Mouse (Mus musculus) adrenal gland, postnatal 14 days (tissue): ENCODE measurements around the gene Atp6v0b. TPM values are rescaled to one million over a fixed set of nuclear protein-coding genes. Genes with fewer than 3 reads are reported as not detected.

ENCODE experiments used
- DNase-seq: peaks from one replicate; pipeline ENCODE4 v3.0.0; 2021; ENCODE audit warnings: mixed read lengths
- total RNA-seq: library from RNA; stranded (reverse); gene quantifications from 2 replicates; pipeline ENCODE4 v1.2.3, GENCODE M21; 2021

Atp6v0b gene
- total RNA-seq, 1 experiment from 2014 or later, result 172 TPM

- DNase-seq, result no peak
Observed at GRCm38 (mm10) chr4:117908834-117909453, 21.8 kb upstream of the Atp6v0b start.

- peak; percentile 45 for DNase-seq
Observed at GRCm38 (mm10) chr4:117906196-117906595, 19.1 kb upstream of the Atp6v0b start.

GRCm38 (mm10) chr4:117904761-117905160 lies 17.6 kb upstream of the Atp6v0b start:
- DNase-seq, result no peak

GRCm38 (mm10) chr4:117904094-117904493 lies 17.0 kb upstream of the Atp6v0b start:
- DNase-seq, result no peak

GRCm38 (mm10) chr4:117898111-117898510 lies 11.0 kb upstream of the Atp6v0b start:
- no peak for DNase-seq

- DNase-seq, result no peak
Observed at GRCm38 (mm10) chr4:117896031-117896430, 8.9 kb upstream of the Atp6v0b start.

- no peak for DNase-seq
Observed at GRCm38 (mm10) chr4:117895339-117895738, 8.2 kb upstream of the Atp6v0b start.

- DNase-seq, result no peak
Observed at GRCm38 (mm10) chr4:117894601-117895000, 7.5 kb upstream of the Atp6v0b start.

GRCm38 (mm10) chr4:117893376-117893775 lies 6.2 kb upstream of the Atp6v0b start:
- DNase-seq, result peak; percentile 77

- peak; percentile 88 for DNase-seq
Observed at GRCm38 (mm10) chr4:117891738-117892161, 4.6 kb upstream of the Atp6v0b start, which contains the start of gene Dph2. Dph2 (minus strand) TSS chr4:117892032.

- DNase-seq, result no peak
Observed at GRCm38 (mm10) chr4:117890750-117891149, 3.6 kb upstream of the Atp6v0b start.

- DNase-seq, result no peak
Observed at GRCm38 (mm10) chr4:117890031-117890430, 2.9 kb upstream of the Atp6v0b start.

GRCm38 (mm10) chr4:117889471-117889870 lies 2.3 kb upstream of the Atp6v0b start:
- DNase-seq, result no peak

- DNase-seq, result no peak
Observed at GRCm38 (mm10) chr4:117887920-117888319, 787 bp upstream of the Atp6v0b start.

- peak; percentile 36 for DNase-seq
Observed at GRCm38 (mm10) chr4:117886644-117887043, 489 bp downstream of the Atp6v0b start.

- DNase-seq, result no peak
Observed at GRCm38 (mm10) chr4:117885994-117886393, 1.1 kb downstream of the Atp6v0b start.

GRCm38 (mm10) chr4:117885093-117885492 lies 2.0 kb downstream of the Atp6v0b start:
- no peak for DNase-seq

- DNase-seq, result no peak
Observed at GRCm38 (mm10) chr4:117884146-117884545, 3.0 kb downstream of the Atp6v0b start.

- DNase-seq, result peak; percentile 82
Observed at GRCm38 (mm10) chr4:117882701-117883691, 4.1 kb downstream of the Atp6v0b start, which contains the start of gene B4galt2. B4galt2 (minus strand) TSS chr4:117883487.

GRCm38 (mm10) chr4:117878703-117879102 lies 8.4 kb downstream of the Atp6v0b start:
- no peak for DNase-seq

- no peak for DNase-seq
Observed at GRCm38 (mm10) chr4:117878301-117878700, 8.8 kb downstream of the Atp6v0b start.

GRCm38 (mm10) chr4:117873615-117874014 lies 13.5 kb downstream of the Atp6v0b start:
- DNase-seq, result peak; percentile 38

GRCm38 (mm10) chr4:117872471-117872886 lies 14.7 kb downstream of the Atp6v0b start, which contains the start of gene Ccdc24:
Ccdc24 (minus strand) TSS chr4:117872557.
- peak; percentile 51 for DNase-seq
